8 mouse cellular contexts compared by ENCODE assay signal in the genomic region with DNA sequence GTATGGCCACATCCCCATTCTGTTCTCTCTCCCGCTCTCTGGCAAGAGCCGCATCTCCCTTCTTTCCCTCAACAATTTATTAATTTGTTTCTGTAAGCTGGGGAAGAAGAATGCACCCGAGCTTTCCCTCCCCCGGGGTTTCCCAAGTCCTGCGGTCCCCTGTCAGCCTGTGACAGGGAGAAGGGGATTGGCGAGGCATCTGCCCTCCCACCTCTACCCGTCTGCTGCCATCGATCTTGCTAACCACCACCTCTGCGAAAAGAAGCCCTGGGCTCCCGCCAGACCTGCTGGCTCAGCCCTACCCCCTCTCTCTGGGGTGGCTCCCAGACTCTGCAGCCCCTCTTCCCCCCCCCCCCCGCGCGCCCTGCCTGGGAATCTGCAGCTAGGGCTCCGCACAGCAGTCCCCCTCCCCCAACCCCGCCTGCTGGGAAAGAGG. TPM values are rescaled to one million over a fixed set of nuclear protein-coding genes. Genes with fewer than 3 reads are reported as not detected.
DNase-seq lines count a peak whose midpoint lies in the region; ATAC-seq and TF ChIP-seq lines count a peak whose summit lies in the region.

No protein-coding gene starts in this region.

- H3K9ac ChIP-seq in kidney, embryonic 14.5 days (ENCODE audit: low read depth, low read length) = no peak overlapping the region
- 0 out of 2 replicates have a peak overlapping the region, but pooled peaks have one; percentile 11 for H3K9ac ChIP-seq in intestine, embryonic 16.5 days (ENCODE audit: low read depth, low read length)
- H3K9ac ChIP-seq in neural tube, embryonic 15.5 days (replicated peaks) = peak overlapping the region; percentile 63
- H3K9ac ChIP-seq in lung, postnatal 0 days (replicated peaks; ENCODE audit: low read depth) = no peak overlapping the region

- H3K4me1 ChIP-seq in kidney, embryonic 14.5 days (ENCODE audit: control insufficient read depth, insufficient read depth, low read length) = peaks cover 36% of the 10 kb centered on the region
- peaks cover 57% of the 10 kb centered on the region for H3K4me1 ChIP-seq in forebrain, embryonic 10.5 days
- H3K4me1 ChIP-seq in intestine, embryonic 16.5 days (ENCODE audit: control insufficient read depth, insufficient read depth, low read length) = peaks cover 39% of the 10 kb centered on the region
- H3K4me1 ChIP-seq in neural tube, embryonic 15.5 days = peaks cover 48% of the 10 kb centered on the region
- 0 out of 2 replicates have a peak, but pooled peaks cover 7% of the 10 kb centered on the region for H3K4me1 ChIP-seq in lung, postnatal 0 days (ENCODE audit: insufficient read depth, low read depth, low read length)

- peak overlapping the region; percentile 18 for H3K4me3 ChIP-seq in kidney, embryonic 14.5 days (ENCODE audit: low read length)
- peak overlapping the region; percentile 36; the same call in 1 of the 2 replicates for H3K4me3 ChIP-seq in forebrain, embryonic 10.5 days
- H3K4me3 ChIP-seq in intestine, embryonic 16.5 days (ENCODE audit: low read length) = peak overlapping the region; percentile 13
- H3K4me3 ChIP-seq in neural tube, embryonic 15.5 days (replicated peaks) = peak overlapping the region; percentile 52
- H3K4me3 ChIP-seq in lung, postnatal 0 days (ENCODE audit: low read depth, low read length) = no peak overlapping the region

- WGBS in kidney, embryonic 14.5 days = 1% methylated on average over 10 of the region's 15 CpGs
- 4% methylated on average over 15 of the region's 15 CpGs for WGBS in forebrain, embryonic 10.5 days
- WGBS in intestine, embryonic 16.5 days = 2% methylated on average over 11 of the region's 15 CpGs
- 1% methylated on average over 12 of the region's 15 CpGs for WGBS in neural tube, embryonic 15.5 days
- WGBS in lung, postnatal 0 days = 3% methylated on average over 10 of the region's 15 CpGs

- no peaks in the 10 kb centered on the region for H3K9me3 ChIP-seq in kidney, embryonic 14.5 days (ENCODE audit: control insufficient read depth, low read length)
- H3K9me3 ChIP-seq in forebrain, embryonic 10.5 days = no peaks in the 10 kb centered on the region
- no peaks in the 10 kb centered on the region for H3K9me3 ChIP-seq in intestine, embryonic 16.5 days (ENCODE audit: control insufficient read depth, low read length)
- H3K9me3 ChIP-seq in neural tube, embryonic 15.5 days (replicated peaks) = no peaks in the 10 kb centered on the region
- H3K9me3 ChIP-seq in lung, postnatal 0 days (ENCODE audit: low read length) = no peaks in the 10 kb centered on the region

- H3K4me2 ChIP-seq in kidney, embryonic 14.5 days (replicated peaks; ENCODE audit: low read depth, low read length) = peak overlapping the region; percentile 27
- H3K4me2 ChIP-seq in intestine, embryonic 16.5 days (ENCODE audit: low read depth, low read length) = peak overlapping the region; percentile 34
- H3K4me2 ChIP-seq in neural tube, embryonic 15.5 days = peak overlapping the region; percentile 65
- no peak overlapping the region for H3K4me2 ChIP-seq in lung, postnatal 0 days (replicated peaks; ENCODE audit: low read depth, low read length)

- no peak for ATAC-seq in kidney, embryonic 14.5 days (ENCODE audit: low FRiP score, low TSS enrichment)
- ATAC-seq in intestine, embryonic 16.5 days = no peak
- ATAC-seq in neural tube, embryonic 15.5 days (ENCODE audit: low FRiP score) = peak; percentile 42
- ATAC-seq in lung, postnatal 0 days = no peak

- TF ChIP-seq EP300 in lung, postnatal 0 days (IDR thresholded peaks at IDR 0.05) = no peak

- H3K36me3 ChIP-seq in kidney, embryonic 14.5 days (ENCODE audit: control insufficient read depth, insufficient read depth, low read length) = no peaks in the 10 kb centered on the region
- no peaks in the 10 kb centered on the region for H3K36me3 ChIP-seq in forebrain, embryonic 10.5 days (replicated peaks)
- H3K36me3 ChIP-seq in intestine, embryonic 16.5 days (ENCODE audit: control insufficient read depth, insufficient read depth, low read length) = no peaks in the 10 kb centered on the region
- no peaks in the 10 kb centered on the region for H3K36me3 ChIP-seq in neural tube, embryonic 15.5 days
- H3K36me3 ChIP-seq in lung, postnatal 0 days (ENCODE audit: insufficient read depth, low read length) = no peaks in the 10 kb centered on the region

- DNase-seq in kidney, adult 9 months = no peak
- no peak for DNase-seq in forebrain, embryonic 10.5 days (ENCODE audit: extremely low spot score, low spot score)
- no peak for DNase-seq in urinary bladder, postnatal 10 days (ENCODE audit: low spot score)
- DNase-seq in testis, postnatal 14 days (ENCODE audit: low spot score) = no peak
- DNase-seq in lung, postnatal 0 days (ENCODE audit: low spot score) = no peak

- no peak for TF ChIP-seq CTCF in lung, postnatal 0 days (IDR thresholded peaks at IDR 0.05)

- no peak overlapping the region for H3K27ac ChIP-seq in kidney, embryonic 14.5 days (ENCODE audit: low read depth, low read length)
- H3K27ac ChIP-seq in forebrain, embryonic 10.5 days = no peak overlapping the region
- H3K27ac ChIP-seq in intestine, embryonic 16.5 days (ENCODE audit: low read length) = no peak overlapping the region
- H3K27ac ChIP-seq in neural tube, embryonic 15.5 days (replicated peaks) = peak overlapping the region; percentile 57
- no peak overlapping the region for H3K27ac ChIP-seq in lung, postnatal 0 days (ENCODE audit: low read length)

- H3K27me3 ChIP-seq in kidney, embryonic 14.5 days (ENCODE audit: control insufficient read depth, insufficient read depth, low read length) = peaks cover 44% of the 10 kb centered on the region
- peaks cover 83% of the 10 kb centered on the region for H3K27me3 ChIP-seq in forebrain, embryonic 10.5 days (ENCODE audit: poor library complexity, severe bottlenecking)
- peaks cover 48% of the 10 kb centered on the region for H3K27me3 ChIP-seq in intestine, embryonic 16.5 days (replicated peaks; ENCODE audit: control insufficient read depth, insufficient read depth, low read length)
- peaks cover 55% of the 10 kb centered on the region for H3K27me3 ChIP-seq in neural tube, embryonic 15.5 days (replicated peaks)
- peaks cover 32% of the 10 kb centered on the region for H3K27me3 ChIP-seq in lung, postnatal 0 days (replicated peaks; ENCODE audit: insufficient read depth, low read length)

RNA-seq across cellular contexts. Expression of gene Fxyd7, which starts 1.4 kb away (rescaled TPM):
- polyA plus RNA-seq in kidney, embryonic 14.5 days (2014; fragmentation: Nextera tagmentation; extraction: Ambion mirVana) = 8.0 and 9.5 TPM in 2 replicates
- polyA plus RNA-seq in forebrain, embryonic 10.5 days (2016; fragmentation: Nextera tagmentation; extraction: Ambion mirVana) = 0.36 and 1.1 TPM in 2 replicates
- 20.1 and 22.0 TPM in 2 replicates for polyA plus RNA-seq in intestine, embryonic 16.5 days (2015; fragmentation: Nextera tagmentation; extraction: Ambion mirVana)
- polyA plus RNA-seq in neural tube, embryonic 15.5 days (2015; fragmentation: Nextera tagmentation; extraction: Ambion mirVana) = 357 and 417 TPM in 2 replicates
- 1.2 and 1.8 TPM in 2 replicates for polyA plus RNA-seq in lung, postnatal 0 days (2015; fragmentation: Nextera tagmentation; extraction: Ambion mirVana)

RNA-seq across cellular contexts. Expression of gene Fxyd1, which starts 7.1 kb away (rescaled TPM):
- 29.8 and 46.3 TPM in 2 replicates for polyA plus RNA-seq in kidney, embryonic 14.5 days (2014; fragmentation: Nextera tagmentation; extraction: Ambion mirVana)
- 2.2 and 2.5 TPM in 2 replicates for polyA plus RNA-seq in forebrain, embryonic 10.5 days (2016; fragmentation: Nextera tagmentation; extraction: Ambion mirVana)
- 62.6 and 71.9 TPM in 2 replicates for polyA plus RNA-seq in intestine, embryonic 16.5 days (2015; fragmentation: Nextera tagmentation; extraction: Ambion mirVana)
- 26.8 and 36.9 TPM in 2 replicates for polyA plus RNA-seq in neural tube, embryonic 15.5 days (2015; fragmentation: Nextera tagmentation; extraction: Ambion mirVana)
- 175 and 211 TPM in 2 replicates for polyA plus RNA-seq in lung, postnatal 0 days (2015; fragmentation: Nextera tagmentation; extraction: Ambion mirVana)

RNA-seq across cellular contexts. Expression of gene Fxyd5, which starts 7.6 kb away (rescaled TPM):
- 23.3 and 25.8 TPM in 2 replicates for polyA plus RNA-seq in kidney, embryonic 14.5 days (2014; fragmentation: Nextera tagmentation; extraction: Ambion mirVana)
- 10.2 and 10.4 TPM in 2 replicates for polyA plus RNA-seq in forebrain, embryonic 10.5 days (2016; fragmentation: Nextera tagmentation; extraction: Ambion mirVana)
- polyA plus RNA-seq in intestine, embryonic 16.5 days (2015; fragmentation: Nextera tagmentation; extraction: Ambion mirVana) = 22.5 and 26.9 TPM in 2 replicates
- 22.2 and 27.8 TPM in 2 replicates for polyA plus RNA-seq in neural tube, embryonic 15.5 days (2015; fragmentation: Nextera tagmentation; extraction: Ambion mirVana)
- polyA plus RNA-seq in lung, postnatal 0 days (2015; fragmentation: Nextera tagmentation; extraction: Ambion mirVana) = 168 and 206 TPM in 2 replicates

RNA-seq across cellular contexts. Expression of gene Lgi4, which starts 9.3 kb away (rescaled TPM):
- 0.47 TPM in 1 of 2 replicates, not detected in the other for polyA plus RNA-seq in kidney, embryonic 14.5 days (2014; fragmentation: Nextera tagmentation; extraction: Ambion mirVana)
- polyA plus RNA-seq in forebrain, embryonic 10.5 days (2016; fragmentation: Nextera tagmentation; extraction: Ambion mirVana) = 0.58 and 0.68 TPM in 2 replicates
- 0.83 and 1.4 TPM in 2 replicates for polyA plus RNA-seq in intestine, embryonic 16.5 days (2015; fragmentation: Nextera tagmentation; extraction: Ambion mirVana)
- 1.3 and 1.7 TPM in 2 replicates for polyA plus RNA-seq in neural tube, embryonic 15.5 days (2015; fragmentation: Nextera tagmentation; extraction: Ambion mirVana)
- polyA plus RNA-seq in lung, postnatal 0 days (2015; fragmentation: Nextera tagmentation; extraction: Ambion mirVana) = 0.20 and 0.27 TPM in 2 replicates

RNA-seq across cellular contexts. Expression of gene Fxyd3, which starts 26.6 kb away (rescaled TPM):
- polyA plus RNA-seq in kidney, embryonic 14.5 days (2014; fragmentation: Nextera tagmentation; extraction: Ambion mirVana) = 13.4 and 18.2 TPM in 2 replicates
- polyA plus RNA-seq in forebrain, embryonic 10.5 days (2016; fragmentation: Nextera tagmentation; extraction: Ambion mirVana) = 1.9 and 2.8 TPM in 2 replicates
- 71.2 and 73.7 TPM in 2 replicates for polyA plus RNA-seq in intestine, embryonic 16.5 days (2015; fragmentation: Nextera tagmentation; extraction: Ambion mirVana)
- 0.79 and 14.6 TPM in 2 replicates for polyA plus RNA-seq in neural tube, embryonic 15.5 days (2015; fragmentation: Nextera tagmentation; extraction: Ambion mirVana)
- 76.1 and 78.1 TPM in 2 replicates for polyA plus RNA-seq in lung, postnatal 0 days (2015; fragmentation: Nextera tagmentation; extraction: Ambion mirVana)

Comparison
In these comparisons a context has a peak if more than half of its experiments do, and no peak if none do; other contexts are left out.
1. H3K9ac ChIP-seq: peak in intestine, embryonic 16.5 days (single experiment) and neural tube, embryonic 15.5 days (single experiment); none in kidney, embryonic 14.5 days (single experiment) and lung, postnatal 0 days (single experiment).
2. RNA of gene Fxyd7, which starts 1.4 kb away (polyA plus RNA-seq): 357 to 417 TPM in neural tube, embryonic 15.5 days; 20.1 to 22.0 TPM in intestine, embryonic 16.5 days, 8.0 to 9.5 TPM in kidney, embryonic 14.5 days, 1.2 to 1.8 TPM in lung, postnatal 0 days and 0.36 to 1.1 TPM in forebrain, embryonic 10.5 days; every median in the first group is over 10 times any median in the second.